Mouse (Mus musculus): ENCODE measurements around the gene Hcrt. TPM values are rescaled to one million over a fixed set of nuclear protein-coding genes. Genes with fewer than 3 reads are reported as not detected.
A peak's percentile ranks its signal among the peaks of the same experiment; 100 is the strongest.

Hcrt gene
- total RNA-seq, 2 experiments from 2014 or later = not detected

GRCm38 (mm10) chr11:100729976-100730375 lies 32.8 kb downstream of the Hcrt start:
- no peak for DNase-seq (ENCODE audit: extremely low spot score in 1 of 2, low spot score in 2 of 2)
- intact Hi-C loops (cut with DNase I) = no loop called here
- no peak overlapping the region for H3K4me3 ChIP-seq
- no peak for TF ChIP-seq CTCF (IDR thresholded peaks at IDR 0.05)
- no peak overlapping the region for H3K27ac ChIP-seq

DNA sequence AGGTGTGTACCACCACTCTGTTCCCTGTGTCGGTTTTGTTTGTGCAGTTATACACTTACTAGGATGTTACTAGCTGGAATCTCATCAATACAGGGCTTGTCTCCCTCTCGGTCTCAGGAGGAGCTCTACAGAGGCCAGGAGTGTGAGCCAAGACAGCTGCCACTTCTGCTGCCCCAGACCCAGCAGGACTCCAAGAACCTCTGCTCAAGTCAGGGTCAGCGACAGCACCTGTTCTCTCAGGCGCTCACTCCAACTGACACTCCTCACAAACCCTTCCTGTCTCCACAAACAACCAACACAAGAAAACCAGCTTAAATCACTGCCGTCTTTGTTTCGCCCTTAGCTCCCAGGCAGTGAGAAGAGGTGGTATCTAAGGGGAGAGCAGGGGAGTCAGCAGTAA lies 34.1 kb downstream of the Hcrt start:
- intact Hi-C loops (cut with DNase I) = no loop called here
- no peak overlapping the region for H3K27ac ChIP-seq
- no peak for TF ChIP-seq CTCF (IDR thresholded peaks at IDR 0.05)
- H3K4me3 ChIP-seq = no peak overlapping the region
- no peak for DNase-seq (ENCODE audit: extremely low spot score in 1 of 2, low spot score in 2 of 2)

- intact Hi-C loops (cut with DNase I) = no loop called here
- no peak for DNase-seq (ENCODE audit: extremely low spot score in 1 of 2, low spot score in 2 of 2)
- Histone ChIP-seq H3K27ac (no peak overlapping the region), H3K4me3 (no peak overlapping the region)
- no peak for TF ChIP-seq CTCF (IDR thresholded peaks at IDR 0.05)
Measured at GRCm38 (mm10) chr11:100727201-100727600, 35.5 kb downstream of the Hcrt start.

DNA sequence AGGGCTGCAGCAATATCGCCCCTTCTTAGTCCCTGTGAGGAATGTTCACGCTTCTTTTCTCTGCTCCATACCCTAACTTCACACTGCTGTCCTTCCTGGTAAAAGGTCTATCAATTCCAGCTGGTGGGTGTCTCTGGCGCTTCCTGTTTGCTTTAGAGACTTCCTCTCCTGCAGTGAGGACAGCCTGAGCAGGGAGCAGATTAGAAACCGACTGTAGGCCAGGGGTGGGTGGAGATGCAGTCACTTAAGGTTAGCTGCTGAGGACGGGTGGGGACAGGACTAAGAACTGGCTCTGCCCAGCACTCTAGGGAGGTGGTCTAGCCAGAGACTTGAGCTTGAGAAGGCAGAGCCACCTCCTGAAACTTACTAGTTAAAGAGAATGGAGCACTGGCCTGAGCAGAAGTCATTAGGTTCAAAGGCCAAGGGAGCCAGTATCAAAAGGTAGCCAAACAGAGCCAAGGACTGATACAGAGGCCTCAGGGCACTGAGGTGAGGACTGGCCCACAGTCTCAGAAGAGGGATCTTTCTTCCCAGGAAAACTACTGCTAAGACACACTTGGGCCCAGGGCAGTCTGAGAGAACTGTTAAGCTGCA lies 37.7 kb downstream of the Hcrt start:
- Histone ChIP-seq H3K27ac (peak overlapping the region; percentile 64), H3K4me3 (no peak overlapping the region)
- no peak for TF ChIP-seq CTCF (IDR thresholded peaks at IDR 0.05)
- intact Hi-C loops (cut with DNase I) = no loop called here
- DNase-seq (ENCODE audit: extremely low spot score in 1 of 2, low spot score in 2 of 2) = no peak

- peak overlapping the region; percentile 88 for H3K27ac ChIP-seq
- no peak overlapping the region for H3K4me3 ChIP-seq
- intact Hi-C loops (cut with DNase I) = no loop called here
- no peak for TF ChIP-seq CTCF (IDR thresholded peaks at IDR 0.05)
- DNase-seq (ENCODE audit: extremely low spot score in 1 of 2, low spot score in 2 of 2) = no peak
Measured at GRCm38 (mm10) chr11:100722493-100723028, 40.2 kb downstream of the Hcrt start.

- H3K4me3 ChIP-seq = no peak overlapping the region
- DNase-seq (ENCODE audit: extremely low spot score in 1 of 2, low spot score in 2 of 2) = no peak
- peak overlapping the region; percentile 88 for H3K27ac ChIP-seq
- intact Hi-C loops (cut with DNase I) = loop anchor here (2.0 kb wide), 1 partner anchor 15 kb away; no protein-coding TSS in a partner anchor
- no peak for TF ChIP-seq CTCF (IDR thresholded peaks at IDR 0.05)
Measured at GRCm38 (mm10) chr11:100721776-100722492, 40.8 kb downstream of the Hcrt start.

GRCm38 (mm10) chr11:100721254-100721653 lies 41.5 kb downstream of the Hcrt start:
- Histone ChIP-seq H3K4me3 (no peak overlapping the region), H3K27ac (peak overlapping the region; percentile 88)
- TF ChIP-seq CTCF (IDR thresholded peaks at IDR 0.05) = no peak
- DNase-seq (ENCODE audit: extremely low spot score in 1 of 2, low spot score in 2 of 2) = no peak
- intact Hi-C loops (cut with DNase I) = loop anchor here (2.0 kb wide), 1 partner anchor 16 kb away; no protein-coding TSS in a partner anchor

DNA sequence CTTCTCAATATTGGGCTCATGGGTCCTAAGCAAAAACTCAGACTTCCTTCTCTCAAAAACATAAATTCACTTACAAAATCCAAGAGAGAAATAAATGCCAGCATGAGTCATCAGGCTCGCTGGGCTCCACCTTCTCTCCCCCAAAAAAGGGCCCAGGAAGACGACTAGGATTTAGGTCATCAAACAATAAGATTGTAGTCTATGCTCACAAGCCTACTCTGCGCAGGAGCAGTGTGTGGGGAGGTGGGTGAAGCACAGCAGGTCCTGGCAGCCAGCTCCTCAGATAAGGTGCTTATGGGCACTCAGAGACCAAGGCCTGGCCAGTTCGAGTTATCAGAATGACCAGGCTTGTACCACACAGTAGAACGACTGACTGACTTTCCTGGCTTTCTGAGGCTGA lies 42.4 kb downstream of the Hcrt start:
- H3K27ac ChIP-seq = peak overlapping the region; percentile 88
- peak in 1 of 2 experiments; percentile 38 for DNase-seq (ENCODE audit: extremely low spot score in 1 of 2, low spot score in 2 of 2)
- no peak overlapping the region for H3K4me3 ChIP-seq
- intact Hi-C loops (cut with DNase I) = loop anchor here (2.0 kb wide), 1 partner anchor 16 kb away; no protein-coding TSS in a partner anchor
- no peak for TF ChIP-seq CTCF (IDR thresholded peaks at IDR 0.05)

DNA sequence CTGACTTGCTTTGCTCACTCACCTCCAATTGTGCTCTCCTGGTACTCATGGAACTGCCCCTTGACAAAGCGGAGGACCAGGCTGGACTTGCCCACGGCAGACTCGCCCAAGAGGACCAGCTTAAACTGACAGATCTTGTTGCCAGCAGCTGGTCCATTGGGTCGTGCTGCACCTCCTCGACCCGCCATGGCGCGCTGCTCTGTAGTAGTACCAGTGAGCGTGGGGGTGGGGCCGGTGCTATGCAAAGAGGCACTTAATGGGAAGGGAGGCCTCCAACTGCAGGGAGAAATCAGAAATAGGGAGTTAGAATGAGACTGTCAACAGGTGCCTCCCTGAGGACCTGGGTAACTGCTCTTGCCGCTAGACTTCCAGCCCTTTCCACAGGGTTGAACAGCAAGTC lies 42.8 kb downstream of the Hcrt start:
- H3K27ac ChIP-seq = peak overlapping the region; percentile 88
- intact Hi-C loops (cut with DNase I) = loop anchor here (2.0 kb wide), 1 partner anchor 17 kb away; no protein-coding TSS in a partner anchor
- DNase-seq (ENCODE audit: extremely low spot score in 1 of 2, low spot score in 2 of 2) = no peak

GRCm38 (mm10) chr11:100719312-100719711 lies 43.4 kb downstream of the Hcrt start:
- intact Hi-C loops (cut with DNase I) = no loop called here
- TF ChIP-seq CTCF (IDR thresholded peaks at IDR 0.05) = no peak

More for the DNA sequence above, 42.8 kb downstream of the Hcrt start:
- H3K4me3 ChIP-seq = no peak overlapping the region
- TF ChIP-seq CTCF (IDR thresholded peaks at IDR 0.05) = no peak

GRCm38 (mm10) chr11:100718866-100719265 lies 43.9 kb downstream of the Hcrt start:
- Histone ChIP-seq H3K27ac (peak overlapping the region; percentile 88), H3K4me3 (no peak overlapping the region)
- DNase-seq (ENCODE audit: extremely low spot score in 1 of 2, low spot score in 2 of 2) = no peak
- TF ChIP-seq CTCF (IDR thresholded peaks at IDR 0.05) = no peak
- intact Hi-C loops (cut with DNase I) = no loop called here

More at GRCm38 (mm10) chr11:100719312-100719711, 43.4 kb downstream of the Hcrt start:
- Histone ChIP-seq H3K27ac (peak overlapping the region; percentile 88), H3K4me3 (no peak overlapping the region)
- DNase-seq (ENCODE audit: extremely low spot score in 1 of 2, low spot score in 2 of 2) = no peak

DNA sequence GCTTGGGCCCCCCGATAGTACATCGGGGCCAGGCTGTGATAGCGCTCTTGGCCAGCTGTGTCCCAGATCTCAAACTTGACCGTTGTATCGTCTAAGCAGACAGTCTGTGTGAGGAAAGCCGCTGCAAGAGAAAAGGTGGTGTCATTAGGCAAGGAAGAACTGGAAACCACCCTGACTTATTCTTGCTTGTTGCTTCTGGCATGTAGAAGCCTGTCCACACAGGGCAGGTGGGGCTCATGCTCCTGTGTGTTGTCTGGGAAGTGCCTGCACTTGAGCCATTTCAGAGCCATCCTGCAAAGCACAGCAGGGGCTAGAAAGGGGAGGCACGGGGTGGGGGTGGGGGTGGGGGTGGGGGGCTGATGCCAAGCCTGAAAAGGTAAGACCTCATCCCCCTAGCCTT lies 44.3 kb downstream of the Hcrt start:
- intact Hi-C loops (cut with DNase I) = no loop called here
- no peak for DNase-seq (ENCODE audit: extremely low spot score in 1 of 2, low spot score in 2 of 2)
- Histone ChIP-seq H3K4me3 (no peak overlapping the region), H3K27ac (peak overlapping the region; percentile 88)
- no peak for TF ChIP-seq CTCF (IDR thresholded peaks at IDR 0.05)
